Mouse (Mus musculus): ENCODE data around the gene S100pbp.

S100pbp gene

DNA sequence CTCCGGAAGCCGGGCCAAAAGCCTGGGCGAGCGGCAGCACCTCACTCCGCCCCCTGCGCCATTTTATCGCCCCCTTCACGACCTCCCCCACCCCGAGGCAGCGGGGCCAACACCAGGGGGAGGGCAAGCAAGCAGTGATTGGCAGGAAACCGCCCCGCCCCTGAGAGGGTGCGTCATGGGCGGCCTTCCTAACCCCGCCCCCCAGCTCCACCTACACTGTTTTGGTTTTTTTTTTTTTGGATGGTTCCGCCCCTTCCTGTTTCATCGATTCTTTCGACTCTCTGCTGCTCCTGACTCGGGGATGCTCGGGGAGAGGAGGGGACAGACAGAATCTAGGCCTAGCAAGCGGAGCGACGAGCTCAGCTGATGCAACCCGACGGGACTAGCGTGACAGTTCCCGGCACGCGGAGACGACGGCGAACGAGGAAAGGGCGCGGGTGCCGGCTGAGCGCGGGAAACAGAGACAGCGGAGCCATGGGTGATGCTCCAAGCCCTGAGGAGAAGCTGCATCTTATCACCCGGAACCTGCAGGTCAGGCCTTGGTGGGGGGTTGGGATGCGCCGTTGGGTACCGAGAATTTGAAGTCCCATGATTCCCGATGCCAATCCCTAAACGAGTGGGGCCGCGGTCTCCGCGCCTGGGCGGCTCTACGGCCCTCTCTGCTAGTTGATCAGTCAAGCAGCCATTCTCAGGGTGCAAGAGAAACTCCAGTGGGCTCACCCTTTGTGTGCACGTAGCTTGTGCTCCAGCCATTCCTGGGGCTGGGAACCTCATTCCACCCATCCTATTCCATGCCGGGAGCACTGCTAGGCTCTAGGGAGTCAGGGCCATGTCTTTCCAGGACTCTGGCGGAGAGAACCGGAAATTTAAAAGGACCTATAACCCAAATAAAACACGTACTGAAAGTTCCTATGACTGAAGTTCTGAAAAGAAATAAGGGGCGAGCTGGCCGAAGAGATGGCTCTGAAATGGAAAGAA, at the start of gene S100pbp, which contains the start of gene Yars:
Gene S100pbp (minus strand): TSS at position 186 of the 978 bp plus-strand sequence.
Gene Yars (plus strand): TSS at position 219 of the 978 bp plus-strand sequence.
- peak; percentile 99 for DNase-seq

DNA sequence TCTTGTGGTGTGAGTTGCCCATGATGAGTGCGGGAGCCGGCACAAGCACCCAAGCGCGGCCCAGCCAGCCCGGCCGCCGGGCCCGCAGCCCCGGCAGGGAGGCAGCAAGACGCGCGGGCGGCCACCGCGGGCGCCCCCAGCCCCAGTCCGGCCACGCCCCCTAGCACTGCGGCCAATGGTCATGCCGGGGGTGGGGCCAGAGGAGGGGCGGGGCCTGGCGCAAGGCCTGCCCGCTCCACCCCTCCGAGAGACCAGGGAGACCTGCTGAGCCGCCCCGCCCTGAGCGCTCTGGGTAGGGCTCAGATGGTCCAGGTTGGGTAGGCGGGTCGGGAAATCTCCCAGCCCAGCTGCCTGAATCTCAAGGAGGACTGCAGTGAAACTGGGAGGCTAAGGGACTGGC, 49.5 kb upstream of the S100pbp start:
- peak; percentile 87 to 89 for DNase-seq

DNA sequence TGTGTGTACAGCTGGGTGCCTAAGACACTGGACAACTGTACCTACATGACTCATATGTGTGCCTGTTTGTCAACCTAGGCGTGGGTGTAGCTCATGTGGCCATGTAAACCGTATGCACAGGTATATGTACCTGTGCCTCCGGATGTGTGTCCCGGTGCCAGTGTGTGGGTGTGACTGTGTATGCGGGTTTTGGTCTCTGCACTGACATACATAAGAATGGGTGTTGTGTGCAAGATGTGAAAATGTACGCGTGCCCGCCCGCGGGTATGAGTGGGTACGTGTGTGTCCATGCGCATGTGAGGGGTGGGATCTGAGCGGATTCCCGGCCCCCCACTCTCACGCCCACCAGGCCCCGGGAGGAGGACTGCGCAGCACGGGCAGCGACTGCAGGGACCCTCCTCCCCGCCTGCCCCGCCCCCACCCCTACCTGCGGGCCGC, 49.1 kb upstream of the S100pbp start:
- peak in 1 of 2 experiments; percentile 56 for DNase-seq

DNA sequence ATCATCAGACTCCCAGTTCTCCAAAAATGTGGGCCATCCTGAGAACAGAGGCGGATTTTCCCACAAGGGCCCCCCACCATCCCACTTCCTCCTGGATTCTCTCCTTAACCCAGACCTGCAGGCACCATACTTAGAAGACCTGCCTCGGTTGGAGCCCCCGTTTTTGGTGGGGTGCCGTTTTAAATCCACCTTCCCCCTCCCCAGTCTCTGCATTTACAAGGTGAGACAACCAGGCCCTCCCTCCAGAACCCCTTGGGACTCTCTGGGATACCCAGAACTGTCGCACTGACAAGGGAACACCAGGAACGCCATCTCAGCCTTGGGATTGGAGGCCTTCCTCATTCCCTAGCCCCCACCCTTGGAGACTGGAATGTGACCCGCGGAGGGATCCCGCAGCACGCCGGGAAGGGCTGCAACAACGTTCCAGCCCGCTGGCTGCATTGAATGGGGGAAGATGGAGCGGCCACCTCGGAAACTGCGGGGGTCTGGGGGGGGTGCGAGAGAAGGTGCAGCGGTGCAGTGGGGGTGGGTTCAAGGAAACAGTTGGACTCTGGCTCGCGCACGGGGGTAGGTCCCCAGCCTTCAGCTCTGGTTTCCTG, 48.4 kb upstream of the S100pbp start:
- peak; percentile 50 to 63 for DNase-seq

DNA sequence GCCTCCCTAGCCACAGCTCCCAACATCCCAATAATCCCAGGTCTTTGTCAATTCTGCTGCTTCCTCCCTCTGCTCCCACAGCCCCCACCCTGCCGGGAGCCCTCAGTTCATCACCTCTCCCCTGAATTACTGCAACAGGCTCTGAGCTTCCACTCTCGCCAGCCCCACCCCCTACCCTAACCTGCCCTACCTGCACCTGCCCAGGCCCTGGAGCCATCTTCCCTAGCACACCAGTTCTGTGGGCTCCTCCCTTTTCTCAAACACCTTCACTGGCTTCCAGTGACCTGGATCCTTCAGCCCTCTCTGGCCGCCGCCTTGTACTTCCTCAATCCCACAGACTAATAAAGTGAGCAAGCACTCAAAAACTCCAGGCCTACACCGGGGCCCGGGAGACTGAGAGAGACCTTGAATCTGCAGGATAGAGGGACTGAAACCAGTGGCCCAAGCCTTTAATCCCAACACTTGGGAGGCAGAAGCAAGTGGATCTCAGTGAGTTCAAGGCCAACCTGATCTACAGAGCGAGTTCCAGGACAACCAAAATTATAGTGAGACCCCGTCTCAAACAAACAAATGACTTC, 46.8 kb upstream of the S100pbp start:
- DNase-seq = no peak

DNA sequence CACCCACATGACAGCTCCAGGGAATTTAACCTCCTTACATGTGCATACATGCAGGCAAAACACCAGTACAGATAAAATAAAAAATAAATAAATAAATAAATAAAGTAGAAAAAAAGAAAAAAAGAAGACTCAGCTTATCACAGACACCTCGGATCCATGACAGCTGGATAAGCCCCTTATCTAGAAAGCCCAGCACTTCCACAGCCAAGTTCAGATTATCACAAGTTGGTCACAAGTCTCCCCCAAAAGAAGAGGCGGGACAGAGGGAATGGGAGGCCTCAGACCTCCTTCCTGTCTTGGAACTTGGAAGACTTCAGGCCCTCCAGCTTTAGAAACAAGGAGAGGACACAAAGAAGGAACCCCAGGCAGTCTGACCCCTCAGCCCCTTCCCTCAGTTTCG, 45.6 kb upstream of the S100pbp start:
- no peak for DNase-seq

DNA sequence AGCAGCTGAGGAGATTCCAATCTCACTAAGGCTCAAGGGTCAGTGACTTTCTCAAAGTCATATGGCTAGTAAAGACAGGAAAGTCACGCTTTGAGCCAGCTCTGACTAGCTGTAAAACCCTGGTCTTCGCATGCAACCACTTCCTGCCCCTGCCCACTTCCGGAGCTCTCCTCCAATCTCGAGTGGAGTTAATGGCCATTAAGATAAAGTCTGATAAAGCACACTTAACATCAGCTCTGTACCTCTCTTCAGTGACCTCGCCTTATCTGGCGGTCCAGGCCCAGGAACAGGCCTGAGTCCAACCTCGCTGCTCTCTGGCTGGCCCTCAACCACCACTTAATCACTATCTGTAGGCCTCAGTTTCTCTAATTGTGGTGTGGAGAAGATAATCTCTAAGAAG, 45.0 kb upstream of the S100pbp start:
- DNase-seq = no peak

DNA sequence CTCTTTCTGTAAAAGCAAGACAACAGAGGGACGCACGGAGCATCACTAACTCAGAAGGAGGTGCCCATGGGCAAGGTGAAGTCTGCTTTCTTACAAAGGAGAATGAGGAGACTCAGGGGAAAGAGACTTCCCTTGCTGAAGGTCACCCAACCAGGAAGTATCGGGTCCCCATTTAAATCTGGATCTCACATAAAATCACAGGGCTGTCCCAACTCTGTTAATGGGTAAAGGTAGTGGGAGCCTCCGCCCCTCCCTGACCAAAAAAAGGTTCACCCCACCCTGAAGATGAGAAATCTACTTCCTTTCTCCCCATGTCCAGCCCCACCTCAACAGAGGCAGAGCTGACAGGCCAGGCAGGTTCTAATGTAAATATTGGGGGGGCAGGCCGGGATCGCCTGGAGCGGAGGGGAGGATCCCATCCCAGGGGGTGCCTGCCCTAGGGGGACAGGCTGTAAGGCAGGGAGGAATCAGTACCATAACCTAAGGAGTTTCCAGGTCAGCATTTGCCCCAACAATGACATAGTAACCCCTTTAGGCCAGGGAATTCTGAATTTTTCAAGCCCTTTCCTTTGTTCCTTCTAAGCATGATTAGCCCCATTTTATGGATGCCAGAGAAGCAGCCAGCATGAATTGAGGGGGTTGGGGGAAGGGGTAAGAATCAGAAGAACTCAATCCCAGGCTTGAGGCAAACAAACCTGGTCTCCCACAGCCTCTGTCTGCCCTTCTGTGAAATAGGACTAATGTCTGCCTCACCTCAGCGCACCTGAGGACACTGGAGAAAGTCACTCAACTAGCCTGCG, 43.2 kb upstream of the S100pbp start:
- no peak for DNase-seq

DNA sequence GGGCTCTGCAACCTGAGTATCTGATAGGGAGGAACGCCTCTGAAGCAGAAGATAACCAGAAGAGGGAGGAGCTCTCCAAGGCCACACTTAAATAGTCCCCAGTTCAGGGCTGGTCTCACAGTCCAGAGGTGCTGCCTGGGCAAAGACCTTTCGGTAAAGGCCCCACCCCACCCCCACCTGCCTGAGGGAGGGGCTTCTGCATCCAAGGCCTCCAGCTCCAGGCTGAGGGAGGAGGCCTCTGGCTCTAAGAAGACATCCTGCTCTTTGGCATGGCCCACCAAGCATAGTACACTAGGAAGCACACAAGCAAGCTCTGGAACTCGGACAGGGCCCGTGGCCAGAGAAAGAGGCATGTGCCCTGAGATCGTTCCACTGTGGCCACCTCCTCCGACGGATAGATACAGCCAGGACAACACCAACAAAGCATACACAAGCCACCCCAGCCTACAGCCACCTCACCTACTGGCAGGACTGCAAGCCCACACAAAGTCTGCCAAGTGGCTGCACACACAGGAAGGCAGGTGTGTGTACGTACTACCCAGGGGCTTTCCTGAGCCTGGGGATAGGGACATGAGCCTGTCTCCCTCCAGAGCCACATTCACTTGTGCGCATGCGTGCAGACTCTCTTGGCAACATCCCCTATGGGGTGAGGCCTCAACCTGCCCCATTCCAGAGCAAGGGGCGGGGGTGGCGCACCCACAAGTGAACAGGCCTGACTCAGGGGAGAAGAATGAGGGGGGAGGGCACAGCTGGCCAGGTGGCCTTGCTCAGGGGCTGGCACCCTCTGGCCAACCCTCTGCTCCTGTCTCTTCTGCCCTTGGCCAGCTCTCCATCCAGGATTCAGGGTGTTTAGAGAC, 42.3 kb upstream of the S100pbp start:
- peak; percentile 49 to 62 for DNase-seq

DNA sequence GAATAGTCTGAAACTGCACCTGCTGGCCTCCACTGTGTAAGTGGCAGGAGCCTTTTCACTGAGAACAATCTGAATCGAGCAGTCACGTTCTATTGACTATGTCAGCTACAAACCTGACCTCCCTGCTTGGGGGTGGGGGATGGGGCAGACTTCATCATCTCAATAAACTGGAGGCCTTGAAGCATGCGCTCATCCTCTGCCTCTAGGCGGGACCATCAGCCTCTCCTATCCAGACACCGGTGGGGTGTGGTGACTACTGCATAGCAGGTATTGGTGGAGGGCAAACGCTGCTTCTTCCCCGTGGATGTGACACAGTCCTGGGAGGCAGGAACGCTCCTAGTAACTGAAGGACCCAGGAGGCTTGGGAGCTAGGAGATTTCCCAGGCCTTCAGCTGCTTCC, 41.4 kb upstream of the S100pbp start:
- no peak for DNase-seq

DNA sequence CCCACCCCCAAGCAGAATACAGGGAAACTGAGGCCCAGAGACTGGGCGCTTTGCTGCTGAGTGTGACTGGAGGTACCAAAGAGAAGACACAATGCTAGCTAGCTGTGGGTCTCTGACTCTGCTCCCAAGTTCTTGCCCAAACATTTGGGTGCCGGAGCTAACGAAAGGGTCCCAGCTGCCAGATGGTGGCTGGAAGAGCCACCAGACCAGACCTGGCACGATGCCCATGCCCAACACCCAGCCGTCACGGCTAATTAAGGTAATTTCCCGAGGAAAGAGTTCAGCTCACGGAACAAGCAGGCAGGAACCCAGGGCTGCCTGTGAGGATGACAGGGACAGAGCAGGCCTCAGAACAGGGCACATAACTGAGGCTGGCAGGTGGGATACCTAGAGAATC, 38.5 kb upstream of the S100pbp start:
- DNase-seq = peak; percentile 84 to 92

DNA sequence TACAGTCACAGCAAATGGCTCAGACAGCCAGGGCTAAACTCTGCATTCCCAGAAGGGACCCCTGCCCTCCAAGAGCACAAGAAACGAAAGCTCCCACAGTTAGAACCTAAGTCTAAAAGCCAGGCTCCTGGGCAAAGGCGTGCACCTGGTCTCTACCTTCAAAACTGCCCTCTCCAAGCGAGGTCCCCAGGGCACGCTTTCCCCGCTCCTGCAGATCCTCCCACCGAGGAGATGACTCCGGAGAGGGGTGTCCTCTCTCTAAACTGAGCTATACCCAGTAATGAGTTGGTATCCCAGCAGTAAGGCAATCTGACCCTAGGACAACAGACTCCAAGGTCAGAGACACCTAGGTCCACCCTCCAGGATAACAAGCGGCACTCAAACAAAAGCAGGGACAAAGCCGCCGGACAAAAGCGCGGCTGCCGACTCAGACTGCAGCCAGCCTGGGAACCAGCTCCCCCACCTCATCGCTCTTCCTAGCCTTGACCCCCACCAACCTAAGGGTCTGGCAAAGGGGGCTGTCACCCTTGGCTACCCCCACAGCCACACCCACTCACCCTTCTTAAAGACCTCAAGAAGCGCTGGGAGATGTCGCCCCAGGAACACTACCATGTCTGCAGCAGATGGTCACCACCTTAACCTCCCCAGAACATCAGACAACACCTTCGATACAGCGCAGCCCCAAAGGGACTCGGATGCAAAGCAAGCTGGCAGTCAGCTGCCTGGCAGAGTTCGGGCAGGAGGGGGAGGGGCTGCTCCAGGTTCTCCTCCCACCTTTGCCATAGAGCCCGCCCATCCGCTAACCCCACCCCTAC, 37.9 kb upstream of the S100pbp start:
- DNase-seq = peak; percentile 78 to 84

DNA sequence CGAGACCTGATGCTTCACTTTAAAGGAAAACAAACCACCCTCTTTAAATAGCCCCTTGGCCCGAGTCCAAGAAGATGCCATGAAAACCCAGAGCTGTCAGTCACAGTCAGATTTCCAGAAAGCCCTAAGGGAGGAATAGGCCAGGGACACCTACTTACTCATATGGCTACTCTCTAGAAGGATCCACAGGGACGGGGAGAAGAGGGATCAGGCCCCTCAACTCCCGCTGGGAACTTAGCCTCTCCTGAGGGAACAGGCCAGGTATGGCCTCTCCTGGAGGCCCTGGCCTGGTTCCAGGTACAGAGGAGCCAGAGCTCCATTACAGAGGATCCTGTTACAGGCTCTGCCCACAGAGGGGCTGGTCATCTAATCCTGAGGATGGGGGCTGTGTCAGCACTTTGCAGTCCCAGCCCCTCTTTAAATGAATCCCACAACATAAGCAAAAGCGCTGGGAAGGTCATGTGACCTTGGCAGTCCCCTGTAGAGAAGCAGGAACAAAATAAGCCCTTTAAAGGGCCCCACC, 37.0 kb upstream of the S100pbp start:
- DNase-seq = peak; percentile 59 to 63

DNA sequence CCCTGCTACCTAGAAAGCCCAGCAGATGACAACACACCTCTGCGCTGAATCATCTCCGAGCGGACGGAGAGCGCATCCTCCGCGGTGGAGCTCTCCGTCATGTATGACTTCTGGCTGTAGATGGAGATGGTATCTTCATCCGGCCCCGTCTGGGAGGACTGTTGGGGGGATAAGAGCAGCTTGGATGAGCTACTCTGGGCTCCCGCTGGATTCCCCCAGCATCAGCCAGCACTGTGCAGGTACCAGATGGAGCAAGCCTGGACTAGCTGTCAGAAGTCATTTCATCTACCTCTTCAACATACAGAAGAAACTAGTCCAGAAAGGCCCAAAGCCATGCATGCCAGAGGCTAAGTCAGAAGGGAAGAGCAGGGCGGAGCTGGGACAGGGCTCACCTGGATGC, 35.8 kb upstream of the S100pbp start:
- DNase-seq = peak; percentile 58 to 67

DNA sequence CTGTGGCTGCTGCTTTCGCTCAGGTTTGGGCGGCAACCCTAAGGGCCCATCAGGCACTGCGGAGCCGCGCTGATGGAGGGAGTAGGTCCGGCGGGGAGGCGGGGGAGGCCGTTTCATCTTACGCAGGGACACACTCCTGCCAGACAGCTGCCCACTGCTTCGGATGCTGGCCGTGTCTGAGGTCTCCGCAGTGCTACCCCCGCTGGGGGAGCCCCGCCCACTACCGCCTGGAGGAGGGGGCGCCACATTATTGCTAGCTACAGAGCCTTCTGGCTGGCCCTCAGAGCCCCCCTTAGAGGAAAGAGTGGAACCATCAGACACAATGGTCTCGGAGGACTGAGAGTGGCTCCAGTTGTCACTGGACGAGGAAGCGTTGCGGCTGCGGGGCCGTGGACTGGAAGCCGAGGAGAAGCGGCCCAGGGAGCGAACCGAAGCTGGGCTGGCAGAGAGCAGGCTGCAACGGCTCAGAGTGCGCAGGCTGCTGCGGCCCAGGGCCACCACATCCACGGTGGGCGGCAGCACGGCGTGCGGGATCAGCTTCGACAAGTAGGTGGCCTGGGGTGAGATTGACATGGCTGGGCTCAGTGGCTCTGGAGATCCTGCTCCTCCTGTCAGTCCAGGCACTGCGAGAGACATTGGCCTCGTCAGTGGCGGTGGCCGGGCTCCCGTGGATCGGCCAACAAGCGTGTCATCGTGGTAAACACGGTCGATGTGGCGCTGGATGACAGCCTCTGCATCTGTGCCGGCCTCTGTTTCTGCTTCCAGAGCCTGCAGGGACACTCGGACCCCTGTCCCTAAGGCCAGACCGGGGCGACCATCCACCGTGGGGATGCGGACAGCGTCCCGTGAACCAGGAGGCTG, 34.1 kb upstream of the S100pbp start:
- DNase-seq = peak; percentile 58

DNA sequence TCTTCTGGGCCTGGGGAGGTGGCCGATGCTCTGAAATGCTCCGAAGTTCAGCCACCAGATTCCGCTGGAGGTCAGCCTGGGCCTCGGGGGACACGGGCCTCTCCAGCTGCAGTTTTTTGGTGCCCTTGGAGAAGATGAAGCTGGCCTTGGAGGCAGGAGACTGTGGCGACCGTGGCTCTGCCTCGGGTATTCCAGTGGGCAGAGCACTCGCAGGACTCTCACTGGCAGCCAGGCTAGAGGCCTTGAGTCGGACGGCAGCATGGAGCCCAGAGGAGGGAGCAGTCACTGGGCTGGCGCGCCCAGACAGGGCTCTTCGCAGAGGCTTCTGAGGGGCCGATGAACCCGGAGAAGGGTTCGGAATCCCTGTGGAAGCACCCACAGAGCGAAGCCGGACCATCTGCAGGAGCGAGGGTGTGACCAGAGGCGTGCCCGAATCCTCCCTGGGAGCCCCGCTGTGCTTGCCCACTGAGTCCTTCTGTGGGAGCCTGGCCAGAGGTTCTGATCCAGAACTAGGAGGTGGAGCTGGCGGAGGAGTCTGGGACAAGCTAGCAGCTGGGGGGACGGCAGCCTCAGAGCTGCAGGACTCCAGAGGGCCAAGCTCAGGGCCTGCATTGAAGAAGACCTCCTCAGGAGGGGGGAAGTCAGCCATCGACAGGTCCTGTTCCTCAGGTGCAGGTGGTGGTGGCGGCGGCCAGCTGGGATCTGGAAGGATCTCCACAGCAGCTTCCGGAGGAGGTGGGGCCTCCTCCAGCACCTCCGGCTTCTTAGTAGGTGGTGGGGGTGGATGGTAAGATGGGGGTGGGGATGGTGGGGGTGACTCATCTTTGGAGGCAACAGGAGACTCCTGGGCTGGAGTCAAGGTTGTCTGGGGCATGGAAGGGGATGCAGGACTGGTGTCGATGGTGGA, 32.7 kb upstream of the S100pbp start:
- peak; percentile 47 to 48 for DNase-seq

DNA sequence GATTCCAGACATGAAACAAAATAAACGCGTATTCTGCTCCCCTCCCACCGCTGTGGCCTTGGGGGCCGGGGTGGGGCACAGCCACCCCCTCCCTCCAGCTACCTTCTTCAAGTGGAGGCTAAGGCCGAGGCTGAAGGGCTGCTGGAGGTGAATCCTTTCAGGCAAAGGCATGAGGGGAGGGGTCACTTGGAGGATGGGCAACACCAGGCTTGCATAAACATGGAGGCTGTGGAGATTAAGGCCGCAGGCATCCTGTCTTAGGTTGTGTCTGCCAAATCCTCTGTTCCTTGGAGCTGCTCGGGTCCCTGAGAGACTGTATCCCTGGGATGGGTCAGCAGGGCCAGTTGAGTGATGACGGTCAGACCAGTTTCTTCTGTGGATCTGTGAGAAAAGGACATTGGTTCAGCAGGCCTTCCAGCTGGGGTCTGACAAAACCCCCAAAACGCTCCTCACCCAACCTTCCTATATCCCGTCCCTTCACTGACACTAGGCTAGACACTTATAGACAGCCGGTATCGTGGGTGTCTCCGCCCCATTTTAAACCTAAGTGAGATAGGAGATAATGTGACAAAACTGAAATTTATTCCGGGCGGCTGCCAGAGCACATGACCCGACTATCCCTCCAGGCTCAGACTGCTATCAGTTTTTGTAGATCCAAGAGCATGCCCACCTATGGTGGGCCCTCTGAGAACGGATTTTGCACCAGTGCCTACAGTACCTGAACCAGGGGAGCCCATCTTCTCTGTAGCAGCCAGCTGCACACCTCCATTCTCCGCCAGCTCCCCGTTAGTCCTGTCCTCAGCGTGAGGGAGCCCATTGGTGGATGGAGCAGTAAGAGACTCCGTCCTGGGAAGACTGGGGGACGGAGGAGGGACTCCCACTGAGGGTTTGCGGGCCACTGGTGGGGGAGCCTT, 31.8 kb upstream of the S100pbp start:
- DNase-seq = peak in 1 of 2 experiments; percentile 50
